Mouse (Mus musculus) urinary bladder, postnatal 36 days (tissue): Measurements from ENCODE around the gene Mtnr1a.

Experiments used
- DNase-seq, 2 experiments: peaks; one replicate each; pipeline ENCODE4 v3.0.0; 2022; ENCODE audit warnings: low spot score in 2 of 2, mixed read lengths in 1 of 2

The Mtnr1a gene

DNA sequence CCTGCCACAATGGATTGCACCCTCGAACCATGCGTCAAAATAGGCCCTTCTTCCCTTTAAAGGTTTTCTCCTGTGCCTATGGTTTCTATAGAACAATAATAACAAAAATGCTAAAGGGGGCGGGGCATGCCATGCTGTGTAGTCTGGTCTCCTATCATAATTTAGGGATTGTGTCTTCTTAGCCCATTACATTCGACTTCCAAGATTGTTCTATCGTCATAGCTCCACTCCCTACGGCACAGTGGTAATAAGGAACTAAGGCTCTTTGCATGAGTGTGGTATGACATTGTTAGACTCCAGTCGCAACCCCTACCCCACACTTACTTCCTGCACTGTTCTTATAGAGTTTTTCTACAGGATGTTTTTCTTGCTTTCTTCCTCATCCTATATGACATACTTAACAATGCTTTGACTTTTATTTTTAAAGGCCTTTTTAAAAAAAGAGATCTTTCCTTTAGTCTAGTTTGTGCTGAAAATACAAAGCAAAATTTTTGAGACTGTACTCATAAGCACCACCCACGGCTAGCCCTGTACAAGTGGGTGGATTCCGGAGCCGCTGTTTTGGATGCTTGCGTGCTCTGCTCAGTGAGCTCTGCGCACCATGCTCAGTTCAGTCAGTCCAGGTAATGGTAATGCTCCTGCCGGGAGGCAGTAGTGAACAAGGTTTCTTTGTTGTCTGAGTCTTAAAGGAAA is 40.6 kb downstream of the Mtnr1a start:
- no peak for DNase-seq

GRCm38 (mm10) chr8:45110064-45110812 is 41.3 kb downstream of the Mtnr1a start:
- no peak for DNase-seq

- DNase-seq = no peak
Measured at GRCm38 (mm10) chr8:45110813-45111104, 41.8 kb downstream of the Mtnr1a start.

- no peak for DNase-seq
Measured at GRCm38 (mm10) chr8:45111820-45112219, 42.9 kb downstream of the Mtnr1a start.

DNA sequence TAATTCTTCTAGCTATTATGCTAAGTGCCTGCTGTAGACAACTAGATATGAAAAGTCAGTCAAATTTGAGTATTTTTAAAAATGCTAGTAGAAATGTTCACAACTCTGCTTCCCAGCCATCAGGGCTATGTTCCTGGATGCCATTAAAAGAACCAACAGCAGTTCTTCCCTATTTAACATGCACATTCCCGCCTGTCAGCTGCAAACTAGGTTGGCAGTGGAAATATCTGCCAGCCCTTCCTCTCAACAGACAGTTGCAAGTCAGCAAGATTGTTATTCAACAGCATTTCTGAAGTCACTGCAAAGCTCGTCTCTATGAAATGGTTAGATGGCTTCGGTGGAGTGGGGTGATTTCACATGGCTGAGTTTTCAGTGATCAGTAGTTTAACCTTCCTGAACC is 48.7 kb downstream of the Mtnr1a start:
- DNase-seq = no peak

- DNase-seq = no peak
Measured at GRCm38 (mm10) chr8:45125680-45126079, 56.7 kb downstream of the Mtnr1a start.
